Mouse (Mus musculus): ENCODE measurements around the gene Spata1. TPM values are rescaled to one million over a fixed set of nuclear protein-coding genes. Genes with fewer than 3 reads are reported as not detected.

The Spata1 gene
- 1 to 10 TPM; 5.3 to 6.1 TPM for total RNA-seq (2023)

GRCm38 (mm10) chr3:146499431-146500002 is at the start of gene Spata1, which contains the start of gene Gng5:
Gene Spata1 (minus strand): TSS chr3:146499753.
Gene Gng5 (plus strand): TSS chr3:146499807.

GRCm38 (mm10) chr3:146520798-146521651 is 21.5 kb upstream of the Spata1 start, which contains the start of gene Rpf1:
Gene Rpf1 (minus strand): TSS chr3:146521429.

GRCm38 (mm10) chr3:146449745-146450250 is 49.8 kb downstream of the Spata1 start, which contains the start of gene Ctbs:
Gene Ctbs (plus strand): TSS chr3:146449795.

Other genes starting within 250 kb of the Spata1 start
- gene Ssx2ip, start 95.1 kb downstream of the Spata1 start, total RNA-seq (2023), result 10 to 100 TPM in 1 of 2 experiments, 1 to 10 TPM in 1; 7.7 to 10.9 TPM
- 10 to 100 TPM; 25.1 to 25.9 TPM for gene Ctbs, start 50.0 kb downstream of the Spata1 start, total RNA-seq (2023)
- 100 to 1,000 TPM; 288 to 291 TPM for gene Gng5, start 54 bp upstream of the Spata1 start, total RNA-seq (2023)
- gene Rpf1, start 21.7 kb upstream of the Spata1 start, total RNA-seq (2023), result 10 to 100 TPM; 34.3 to 47.7 TPM
- not detected for gene Uox, start 70.7 kb upstream of the Spata1 start, total RNA-seq (2023)
- not detected for gene Dnase2b, start 115.8 kb upstream of the Spata1 start, total RNA-seq (2023)
- not detected for gene 4930503B20Rik, start 151.6 kb upstream of the Spata1 start, total RNA-seq (2023)
- 1 to 10 TPM in 1 of 2 experiments, not detected in 1; 1.1 TPM for gene Samd13, start 185.8 kb upstream of the Spata1 start, total RNA-seq (2023)

All from neutrophil, adult 59 days (primary cell).